Mouse (Mus musculus) left cerebral cortex, adult 2 months (tissue): Measurements from ENCODE around the gene Trpv4. TPM values are rescaled to one million over a fixed set of nuclear protein-coding genes. Genes with fewer than 3 reads are reported as not detected.

Experiments used
- DNase-seq, 2 experiments: peaks; one replicate each; pipeline ENCODE4 v3.0.0; 2021 to 2022; ENCODE audit warnings: low spot score in 2 of 2, mixed read lengths in 1 of 2; ENCODE audit errors: extremely low spot score in 1 of 2
- H3K27ac ChIP-seq: fragments of 200-600 bp; 2 replicates; pipeline ENCODE4 v1.8.1; 2022
- H3K4me3 ChIP-seq: fragments of 200-600 bp; 2 replicates; pipeline ENCODE4 v1.8.1; 2022
- CTCF ChIP-seq: fragments of 200-600 bp; IDR thresholded peaks from 2 replicates; pipeline ENCODE4 v1.8.1; 2022; ENCODE audit warnings: antibody characterized with exemption, mild to moderate bottlenecking, moderate library complexity
- intact Hi-C: fragments of 180-260 bp; cut with DNase I; formaldehyde crosslinking; loops from one replicate; pipeline ENCODE4 v1.15.1; 2025
- total RNA-seq, 2 experiments: library from RNA; stranded (reverse); gene quantifications; 2 replicates each; pipeline ENCODE4 v1.2.3; 2021

Trpv4 gene
- total RNA-seq, 2 experiments from 2014 or later: 1.8 to 2.2 TPM

DNA sequence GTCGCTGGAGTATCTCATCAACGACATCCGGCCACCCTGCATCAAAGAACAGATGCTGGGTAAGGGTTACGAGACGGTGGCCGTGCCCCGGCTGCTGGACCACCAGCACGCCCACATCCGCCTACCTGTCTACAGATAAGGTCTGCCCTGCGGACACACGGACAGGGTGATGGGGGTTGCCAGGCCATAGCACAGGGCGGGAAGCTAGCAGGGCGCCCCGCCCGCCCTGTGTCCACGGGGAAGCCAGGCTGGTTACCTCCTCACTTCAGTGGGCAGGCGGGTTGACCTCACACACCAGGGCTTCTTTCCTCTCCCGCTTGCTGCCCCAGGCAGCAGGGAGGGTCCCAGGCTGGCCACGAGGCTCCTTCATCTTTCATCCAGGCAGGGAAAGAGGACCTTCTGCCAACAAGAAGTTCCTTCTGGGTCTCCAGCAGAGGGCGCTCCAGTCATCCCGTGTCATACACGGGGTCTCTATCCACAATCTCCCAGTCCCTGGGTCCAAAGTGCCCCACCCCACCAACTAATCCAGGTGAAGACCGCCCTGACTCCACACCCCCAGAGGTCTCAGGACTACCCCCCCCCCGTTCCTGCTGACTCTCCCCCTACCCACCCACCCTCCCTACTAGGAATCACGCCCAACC, 46.1 kb downstream of the Trpv4 start:
- intact Hi-C loops: no loop called here
- Histone ChIP-seq H3K27ac (no peak overlapping the region), H3K4me3 (no peak overlapping the region)
- peak; percentile 58 for TF ChIP-seq CTCF
- no peak for DNase-seq

DNA sequence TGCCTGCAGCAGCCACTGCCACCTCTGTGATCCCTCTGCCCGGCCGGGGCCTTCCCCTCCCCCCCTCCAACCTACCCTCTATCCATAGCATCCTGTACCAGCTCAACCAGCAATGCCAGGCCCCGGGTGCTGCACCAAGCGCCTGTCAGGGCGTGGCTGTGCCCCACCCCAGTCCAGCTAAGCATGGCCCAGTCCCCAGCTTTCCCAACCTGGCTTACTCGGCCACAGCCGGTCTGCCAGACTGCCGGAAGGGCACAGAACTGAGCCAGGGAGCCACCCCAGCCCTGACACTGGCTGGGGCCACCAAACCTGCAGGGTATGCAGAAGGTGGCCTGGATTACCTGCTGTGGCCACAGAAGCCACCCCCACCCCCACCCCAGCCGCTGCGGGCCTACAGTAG, 47.0 kb downstream of the Trpv4 start:
- no peak overlapping the region for H3K27ac ChIP-seq
- no peak for TF ChIP-seq CTCF
- H3K4me3 ChIP-seq: no peak overlapping the region
- intact Hi-C loops: no loop called here
- DNase-seq: no peak

- no peak overlapping the region for H3K27ac ChIP-seq
- TF ChIP-seq CTCF: peak; percentile 97
- intact Hi-C loops: loop anchor here (2.0 kb wide), 1 partner anchor 42 kb away; no protein-coding TSS in a partner anchor
These were observed 49.7 kb downstream of the Trpv4 start for GRCm38 (mm10) chr5:114608516-114608915.

GRCm38 (mm10) chr5:114607651-114608050, 50.6 kb downstream of the Trpv4 start:
- Histone ChIP-seq H3K27ac (no peak overlapping the region), H3K4me3 (no peak overlapping the region)
- TF ChIP-seq CTCF: no peak
- peak; percentile 58 to 78 for DNase-seq
- intact Hi-C loops: loop anchor here (2.0 kb wide), 1 partner anchor 41 kb away; no protein-coding TSS in a partner anchor

More at GRCm38 (mm10) chr5:114608516-114608915, 49.7 kb downstream of the Trpv4 start:
- no peak overlapping the region for H3K4me3 ChIP-seq
- peak; percentile 79 to 84 for DNase-seq

- intact Hi-C loops: no loop called here
- Histone ChIP-seq H3K27ac (no peak overlapping the region), H3K4me3 (no peak overlapping the region)
- no peak for TF ChIP-seq CTCF
- DNase-seq: no peak
These were observed 52.2 kb downstream of the Trpv4 start for GRCm38 (mm10) chr5:114605981-114606380.

GRCm38 (mm10) chr5:114604781-114605290, 53.4 kb downstream of the Trpv4 start:
- Histone ChIP-seq H3K27ac (no peak overlapping the region), H3K4me3 (no peak overlapping the region)
- peak; percentile 48 for TF ChIP-seq CTCF
- DNase-seq: no peak
- intact Hi-C loops: no loop called here

DNA sequence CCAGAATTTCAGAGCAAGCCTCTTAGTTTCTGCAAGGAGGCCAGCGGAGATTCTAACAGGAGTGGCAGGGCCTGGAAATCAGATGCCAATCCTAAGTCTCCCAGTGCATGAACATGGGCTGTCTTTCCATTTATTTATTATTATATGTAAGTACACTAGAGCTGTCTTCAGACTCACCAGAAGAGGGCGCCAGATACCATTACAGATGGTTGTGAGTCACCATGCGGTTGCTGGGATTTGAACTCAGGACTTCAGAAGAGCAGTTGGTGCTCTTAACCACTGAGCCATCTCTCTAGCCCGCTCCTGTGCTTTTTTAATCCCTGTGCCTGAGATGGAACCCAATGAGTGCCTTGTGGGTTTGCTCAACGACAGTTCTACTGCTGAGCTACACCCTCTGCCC, 54.2 kb downstream of the Trpv4 start:
- TF ChIP-seq CTCF: peak; percentile 43
- DNase-seq: no peak
- intact Hi-C loops: no loop called here
- no peak overlapping the region for H3K4me3 ChIP-seq
- H3K27ac ChIP-seq: no peak overlapping the region

DNA sequence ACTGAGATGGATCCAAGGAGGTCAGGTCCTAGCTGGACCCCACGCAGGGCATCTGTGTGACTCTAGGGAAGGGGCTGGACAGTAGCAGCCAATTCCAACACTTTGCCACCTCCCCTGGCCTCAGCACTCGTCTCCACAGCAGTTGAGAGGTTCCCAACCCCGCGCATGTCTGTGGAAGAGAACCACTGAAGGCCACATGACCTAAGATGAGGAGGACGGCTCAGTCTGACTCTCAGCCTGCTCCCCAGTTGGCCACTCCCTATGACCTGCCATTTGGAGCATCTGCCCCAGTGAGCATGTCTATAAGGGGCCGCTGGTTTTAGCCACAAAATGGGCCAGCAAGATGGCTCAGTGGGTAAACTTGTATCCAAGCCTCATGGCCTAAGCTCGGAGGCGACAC, 56.2 kb downstream of the Trpv4 start:
- intact Hi-C loops: no loop called here
- no peak for DNase-seq
- Histone ChIP-seq H3K4me3 (no peak overlapping the region), H3K27ac (no peak overlapping the region)
- no peak for TF ChIP-seq CTCF

GRCm38 (mm10) chr5:114597652-114598051, 60.6 kb downstream of the Trpv4 start:
- H3K4me3 ChIP-seq: no peak overlapping the region

GRCm38 (mm10) chr5:114597222-114597621, 61.0 kb downstream of the Trpv4 start:
- no peak for DNase-seq
- no peak overlapping the region for H3K4me3 ChIP-seq

More at GRCm38 (mm10) chr5:114597652-114598051, 60.6 kb downstream of the Trpv4 start:
- H3K27ac ChIP-seq: no peak overlapping the region
- DNase-seq: no peak
- intact Hi-C loops: no loop called here
- TF ChIP-seq CTCF: no peak

GRCm38 (mm10) chr5:114596604-114597003, 61.6 kb downstream of the Trpv4 start:
- TF ChIP-seq CTCF: no peak
- Histone ChIP-seq H3K4me3 (no peak overlapping the region), H3K27ac (no peak overlapping the region)
- intact Hi-C loops: no loop called here
- DNase-seq: no peak

More at GRCm38 (mm10) chr5:114597222-114597621, 61.0 kb downstream of the Trpv4 start:
- H3K27ac ChIP-seq: no peak overlapping the region
- TF ChIP-seq CTCF: no peak
- intact Hi-C loops: no loop called here

GRCm38 (mm10) chr5:114594741-114595241, 63.4 kb downstream of the Trpv4 start:
- no peak for TF ChIP-seq CTCF
- intact Hi-C loops: no loop called here
- no peak overlapping the region for H3K27ac ChIP-seq
- no peak for DNase-seq
- no peak overlapping the region for H3K4me3 ChIP-seq

DNA sequence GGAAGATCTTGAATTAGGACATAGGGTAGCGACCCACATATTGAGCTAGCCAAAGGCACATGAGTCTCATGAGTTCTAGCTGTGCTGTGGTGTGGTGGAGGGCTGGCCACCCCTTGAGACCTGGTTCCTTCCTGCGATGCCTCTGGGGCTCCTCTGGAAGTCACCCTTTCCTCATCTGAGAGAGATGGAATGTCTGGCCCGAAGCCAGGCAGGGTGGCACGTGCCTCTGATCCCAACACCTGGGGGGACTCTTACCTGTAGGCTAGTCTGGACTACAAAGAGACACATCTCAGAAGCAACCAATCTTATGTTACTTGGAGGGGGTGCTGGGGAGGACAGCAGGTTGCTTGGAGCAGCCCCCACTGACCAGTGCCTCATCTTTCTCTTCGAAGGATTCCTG, 64.3 kb downstream of the Trpv4 start:
- no peak for TF ChIP-seq CTCF
- no peak for DNase-seq
- intact Hi-C loops: no loop called here
- Histone ChIP-seq H3K27ac (no peak overlapping the region), H3K4me3 (no peak overlapping the region)
